Mouse (Mus musculus) heart, embryonic 16.5 days (tissue): ENCODE measurements around the gene Cryba2. TPM values are rescaled to one million over a fixed set of nuclear protein-coding genes. Genes with fewer than 3 reads are reported as not detected.

ENCODE experiments used
- ATAC-seq: fragments of 200-750 bp; cut with Nextera tagmentation; replicated peaks from 2 replicates; pipeline ENCODE4 v1.8.0; 2017; ENCODE audit warnings: moderate number of reproducible peaks; ENCODE audit not compliant: insufficient read depth, low FRiP score; ENCODE audit errors: extremely low read depth
- H3K27ac ChIP-seq: fragments of 300-500 bp; sonication (generic); 2 replicates; pipeline ENCODE4 v1.5.1; 2014; ENCODE audit warnings: mild to moderate bottlenecking, low read length, control low read depth, moderate library complexity
- H3K27me3 ChIP-seq: fragments of 300-500 bp; sonication (generic); 2 replicates; pipeline ENCODE4 v1.6.1; 2014; ENCODE audit warnings: low read length, mixed read lengths; ENCODE audit not compliant: control insufficient read depth, insufficient read depth
- H3K36me3 ChIP-seq: fragments of 300-500 bp; sonication (generic); 2 replicates; pipeline ENCODE4 v1.6.1; 2014; ENCODE audit not compliant: control insufficient read depth, insufficient read depth
- H3K4me1 ChIP-seq: fragments of 300-500 bp; sonication (generic); 2 replicates; pipeline ENCODE4 v1.6.1; 2014; ENCODE audit warnings: low read length, mixed read lengths; ENCODE audit not compliant: control insufficient read depth, insufficient read depth
- H3K4me2 ChIP-seq: fragments of 300-500 bp; sonication (generic); 2 replicates; pipeline ENCODE4 v1.6.1; 2014; ENCODE audit warnings: low read depth, mild to moderate bottlenecking, control low read depth, low read length
- H3K4me3 ChIP-seq: fragments of 300-500 bp; sonication (generic); 2 replicates; pipeline ENCODE4 v1.5.1; 2014; ENCODE audit warnings: mild to moderate bottlenecking, control low read depth, low read length
- H3K9ac ChIP-seq: fragments of 300-500 bp; sonication (generic); 2 replicates; pipeline ENCODE4 v1.6.1; 2014; ENCODE audit warnings: low read length, control low read depth
- H3K9me3 ChIP-seq: fragments of 300-500 bp; sonication (generic); replicated peaks from 2 replicates; pipeline ENCODE4 v1.6.1; 2016; ENCODE audit warnings: low read length; ENCODE audit not compliant: control insufficient read depth
- WGBS: fragments of 180-500 bp; shearing (Covaris S2); extraction: QIAGEN DNeasy Blood & Tissue Kit; methylation state at CpG from one replicate; pipeline ENCODE4 v1.1.7; 2014; 5-methylcytosine and 5-hydroxymethylcytosine counted together
- polyA plus RNA-seq: library from polyadenylated mRNA; unstranded; fragments of >200 nt; fragmentation: Nextera tagmentation; extraction: Ambion mirVana; gene quantifications from 2 replicates; pipeline ENCODE4 v1.2.1, GENCODE M21; 2015

Gene Cryba2
- polyA plus RNA-seq, 1 experiment from 2014 or later, result not detected

GRCm38 (mm10) chr1:74855651-74856438, 37.1 kb downstream of the Cryba2 start:
- peaks cover 11% of the 10 kb centered on the region; the same call in 1 of the 2 replicates for H3K4me1 ChIP-seq
- H3K9me3 ChIP-seq, result no peaks in the 10 kb centered on the region
- no peaks in the 10 kb centered on the region for H3K36me3 ChIP-seq
- ATAC-seq, result no peak
- peaks cover 92% of the 10 kb centered on the region for H3K27me3 ChIP-seq
- WGBS, result 2% methylated on average over 74 of the region's 74 CpGs
- H3K4me3 ChIP-seq, result peak overlapping the region; percentile 56
- H3K27ac ChIP-seq, result no peak overlapping the region
- H3K9ac ChIP-seq, result no peak overlapping the region
- H3K4me2 ChIP-seq, result peak overlapping the region; percentile 80

GRCm38 (mm10) chr1:74855156-74855555, 37.8 kb downstream of the Cryba2 start:
- H3K4me2 ChIP-seq, result peak overlapping the region; percentile 80
- no peak overlapping the region for H3K27ac ChIP-seq
- WGBS, result 2% methylated on average over 44 of the region's 48 CpGs
- ATAC-seq, result no peak; the same call in 1 of the 2 replicates
- peak overlapping the region; percentile 56 for H3K4me3 ChIP-seq
- H3K27me3 ChIP-seq, result peaks cover 93% of the 10 kb centered on the region
- H3K4me1 ChIP-seq, result peaks cover 11% of the 10 kb centered on the region; the same call in 1 of the 2 replicates
- peak overlapping the region; percentile 23 for H3K9ac ChIP-seq
- H3K36me3 ChIP-seq, result no peaks in the 10 kb centered on the region
- H3K9me3 ChIP-seq, result no peaks in the 10 kb centered on the region

- Histone ChIP-seq H3K4me1 (peaks cover 11% of the 10 kb centered on the region; the same call in 1 of the 2 replicates), H3K36me3 (no peaks in the 10 kb centered on the region), H3K27ac (no peak within 1 kb of the TSS), H3K4me3 (peak within 1 kb of the TSS; percentile 56), H3K4me2 (peak within 1 kb of the TSS; percentile 80), H3K27me3 (peaks cover 92% of the 10 kb centered on the region), H3K9me3 (no peaks in the 10 kb centered on the region), H3K9ac (peak within 1 kb of the TSS; percentile 23)
- WGBS, result 3% methylated on average over 24 of the region's 39 CpGs
- peak; percentile 89 for ATAC-seq
These were observed 38.5 kb downstream of the Cryba2 start, which contains the start of gene Cdk5r2 for GRCm38 (mm10) chr1:74854306-74855056. Cdk5r2 (plus strand) TSS chr1:74854934.

- ATAC-seq, result no peak
- whole genome bisulfite sequencing, result 12% methylated on average over 6 of the region's 6 CpGs
- peaks cover 75% of the 10 kb centered on the region for H3K27me3 ChIP-seq
These were observed 41.8 kb downstream of the Cryba2 start for GRCm38 (mm10) chr1:74851001-74851775.

GRCm38 (mm10) chr1:74850251-74850650, 42.7 kb downstream of the Cryba2 start:
- no peak for ATAC-seq
- WGBS, result 13% methylated on average over 6 of the region's 6 CpGs
- H3K4me2 ChIP-seq, result no peak overlapping the region
- H3K27ac ChIP-seq, result no peak overlapping the region
- H3K4me3 ChIP-seq, result no peak overlapping the region
- no peaks in the 10 kb centered on the region for H3K36me3 ChIP-seq
- no peaks in the 10 kb centered on the region for H3K9me3 ChIP-seq
- H3K27me3 ChIP-seq, result peaks cover 66% of the 10 kb centered on the region
- no peak overlapping the region for H3K9ac ChIP-seq
- H3K4me1 ChIP-seq, result peaks cover 4% of the 10 kb centered on the region; the same call in 1 of the 2 replicates

More at GRCm38 (mm10) chr1:74851001-74851775, 41.8 kb downstream of the Cryba2 start:
- H3K9ac ChIP-seq, result no peak overlapping the region
- no peak overlapping the region for H3K4me3 ChIP-seq
- no peaks in the 10 kb centered on the region for H3K36me3 ChIP-seq
- no peak overlapping the region for H3K27ac ChIP-seq
- H3K4me1 ChIP-seq, result peaks cover 8% of the 10 kb centered on the region; the same call in 1 of the 2 replicates
- H3K4me2 ChIP-seq, result no peak overlapping the region
- H3K9me3 ChIP-seq, result no peaks in the 10 kb centered on the region

- WGBS, result 56% methylated on average over 5 of the region's 5 CpGs
- Histone ChIP-seq H3K9me3 (no peaks in the 10 kb centered on the region), H3K27ac (no peak overlapping the region), H3K4me2 (no peak overlapping the region), H3K4me1 (no peaks in the 10 kb centered on the region), H3K36me3 (no peaks in the 10 kb centered on the region), H3K4me3 (no peak overlapping the region), H3K27me3 (peaks cover 54% of the 10 kb centered on the region), H3K9ac (no peak overlapping the region)
- ATAC-seq, result no peak
These were observed 44.0 kb downstream of the Cryba2 start for GRCm38 (mm10) chr1:74848946-74849345.

GRCm38 (mm10) chr1:74846341-74846740, 46.6 kb downstream of the Cryba2 start:
- Histone ChIP-seq H3K9me3 (no peaks in the 10 kb centered on the region), H3K4me2 (no peak overlapping the region), H3K9ac (no peak overlapping the region), H3K27me3 (peaks cover 36% of the 10 kb centered on the region), H3K4me1 (no peaks in the 10 kb centered on the region), H3K27ac (no peak overlapping the region), H3K36me3 (no peaks in the 10 kb centered on the region), H3K4me3 (no peak overlapping the region)
- no peak for ATAC-seq
- 27% methylated on average over 9 of the region's 9 CpGs for WGBS

GRCm38 (mm10) chr1:74843090-74843489, 49.9 kb downstream of the Cryba2 start:
- no peak for ATAC-seq
- Histone ChIP-seq H3K9me3 (no peaks in the 10 kb centered on the region), H3K36me3 (no peaks in the 10 kb centered on the region), H3K9ac (no peak overlapping the region), H3K4me3 (no peak overlapping the region), H3K4me2 (no peak overlapping the region), H3K27me3 (peaks cover 14% of the 10 kb centered on the region), H3K27ac (no peak overlapping the region), H3K4me1 (no peaks in the 10 kb centered on the region)
- 54% methylated on average over 5 of the region's 5 CpGs for WGBS
